Mouse (Mus musculus) neural tube, embryonic 11.5 days (tissue): ENCODE results near the gene Epha4. TPM values are rescaled to one million over a fixed set of nuclear protein-coding genes. Genes with fewer than 3 reads are reported as not detected.
A peak's percentile ranks its signal among the peaks of the same experiment; 100 is the strongest.

Source experiments
- ATAC-seq: fragments of 200-750 bp; cut with Nextera tagmentation; 2 replicates; pipeline ENCODE4 v1.8.0; 2017; ENCODE audit warnings: moderate number of reproducible peaks, mild to moderate bottlenecking, moderate TSS enrichment, moderate library complexity; ENCODE audit not compliant: insufficient read depth, low FRiP score, low TSS enrichment
- DNase-seq: peaks from one replicate; pipeline ENCODE4 v3.0.0-alpha.2; 2015; ENCODE audit warnings: low spot score
- H3K27ac ChIP-seq: fragments of 300-500 bp; sonication (generic); 2 replicates; pipeline ENCODE4 v1.5.1; 2014; ENCODE audit warnings: low read depth, mild to moderate bottlenecking, low read length
- H3K27me3 ChIP-seq: fragments of 300-500 bp; sonication (generic); 2 replicates; pipeline ENCODE4 v1.6.1; 2014; ENCODE audit warnings: mild to moderate bottlenecking, low read length, mixed read lengths; ENCODE audit not compliant: control insufficient read depth, insufficient read depth
- H3K36me3 ChIP-seq: fragments of 300-500 bp; sonication (generic); 2 replicates; pipeline ENCODE4 v1.6.1; 2014; ENCODE audit warnings: mild to moderate bottlenecking, low read length, moderate library complexity, mixed read lengths; ENCODE audit not compliant: control insufficient read depth, insufficient read depth
- H3K4me1 ChIP-seq: fragments of 300-500 bp; sonication (generic); 2 replicates; pipeline ENCODE4 v1.6.1; 2014; ENCODE audit warnings: low read length, mixed read lengths; ENCODE audit not compliant: control insufficient read depth, insufficient read depth
- H3K4me2 ChIP-seq: fragments of 300-500 bp; sonication (generic); 2 replicates; pipeline ENCODE4 v1.6.1; 2014; ENCODE audit warnings: low read depth, mild to moderate bottlenecking, moderate library complexity
- H3K4me3 ChIP-seq: fragments of 300-500 bp; sonication (generic); 2 replicates; pipeline ENCODE4 v1.5.1; 2014; ENCODE audit warnings: low read depth, low read length
- H3K9ac ChIP-seq: fragments of 300-500 bp; sonication (generic); 2 replicates; pipeline ENCODE4 v1.6.1; 2014; ENCODE audit warnings: mild to moderate bottlenecking, low read length
- H3K9me3 ChIP-seq: fragments of 300-500 bp; sonication (generic); 2 replicates; pipeline ENCODE4 v1.6.1; 2016; ENCODE audit warnings: low read length; ENCODE audit not compliant: control insufficient read depth
- WGBS: fragments of 180-500 bp; shearing (Covaris S2); extraction: QIAGEN DNeasy Blood & Tissue Kit; methylation state at CpG from one replicate; pipeline ENCODE4 v1.1.7; 2014; 5-methylcytosine and 5-hydroxymethylcytosine counted together
- polyA plus RNA-seq: library from polyadenylated mRNA; unstranded; fragments of >200 nt; fragmentation: Nextera tagmentation; extraction: Ambion mirVana; gene quantifications from 2 replicates; pipeline ENCODE4 v1.2.1, GENCODE M21; 2014

Gene Epha4
- polyA plus RNA-seq, 1 experiment from 2014 or later = 26.6 TPM

DNA sequence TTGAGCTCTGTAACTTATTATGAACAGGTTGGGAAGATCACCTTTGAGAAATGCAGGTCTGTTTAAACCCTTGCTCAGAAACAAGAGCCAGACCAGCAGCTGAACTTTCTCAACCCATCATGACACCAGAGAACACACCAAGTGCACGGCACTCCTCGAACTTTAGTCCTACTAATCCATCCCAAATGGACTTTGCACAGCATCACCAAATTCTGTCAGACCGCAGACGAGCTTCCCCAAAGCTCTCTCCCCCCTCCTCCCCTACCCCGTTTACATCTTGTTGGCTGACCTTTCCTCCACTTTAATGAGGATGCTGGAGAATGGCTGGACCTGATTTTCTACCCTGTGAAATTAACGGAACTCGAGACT lies 19.1 kb downstream of the Epha4 start:
- Histone ChIP-seq H3K9ac (no peak overlapping the region), H3K27me3 (no peaks in the 10 kb centered on the region), H3K27ac (peak overlapping the region; percentile 58; the same call in 1 of the 2 replicates), H3K36me3 (no peaks in the 10 kb centered on the region), H3K9me3 (no peaks in the 10 kb centered on the region), H3K4me1 (peaks cover 37% of the 10 kb centered on the region), H3K4me3 (no peak overlapping the region), H3K4me2 (peak overlapping the region; percentile 13; the same call in 1 of the 2 replicates)
- DNase-seq (no peak), ATAC-seq (no peak)
- WGBS = 20% methylated on average over 7 of the region's 7 CpGs

DNA sequence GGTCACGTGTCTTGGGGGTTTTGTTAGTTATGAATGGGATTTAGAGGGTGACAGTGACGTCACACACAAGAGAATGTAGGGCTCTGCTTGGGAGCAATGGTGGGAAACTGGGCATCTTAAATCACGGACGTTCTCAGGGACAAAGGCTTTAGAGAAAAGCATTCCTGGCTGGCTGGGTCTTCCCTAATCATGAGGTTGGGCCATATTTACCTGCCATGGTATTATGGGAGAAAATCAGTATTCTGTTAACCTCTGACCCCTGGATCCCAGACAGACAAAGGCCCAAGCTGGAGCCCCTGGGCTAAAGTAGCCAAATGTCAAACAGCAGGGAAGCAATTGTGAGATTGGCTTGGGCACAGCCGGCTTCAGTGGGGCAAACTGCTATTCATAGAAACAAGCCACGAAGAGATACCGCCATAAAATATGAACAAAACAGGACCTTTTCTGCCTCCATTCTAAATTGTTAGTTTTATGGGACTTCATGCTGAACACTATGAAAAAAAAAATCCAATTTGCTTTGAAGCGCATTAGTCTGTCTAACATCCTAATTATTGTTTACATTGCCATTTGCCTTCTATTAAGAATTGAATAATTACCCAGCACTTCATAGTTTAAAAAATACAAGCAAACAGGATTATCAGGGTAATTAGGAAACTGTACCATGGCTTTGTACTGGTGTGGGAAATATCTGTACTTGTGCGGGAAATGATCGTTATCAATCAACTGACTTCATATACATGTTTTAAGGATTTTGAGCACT lies 19.7 kb downstream of the Epha4 start:
- 24% methylated on average over 10 of the region's 10 CpGs for WGBS
- H3K27ac ChIP-seq = no peak overlapping the region
- no peaks in the 10 kb centered on the region for H3K36me3 ChIP-seq
- peak overlapping the region; percentile 13; the same call in 1 of the 2 replicates for H3K4me2 ChIP-seq
- no peaks in the 10 kb centered on the region for H3K9me3 ChIP-seq
- DNase-seq (peak; percentile 71), ATAC-seq (peak; percentile 63; the same call in 1 of the 2 replicates)
- H3K4me1 ChIP-seq = peaks cover 36% of the 10 kb centered on the region
- no peak overlapping the region for H3K4me3 ChIP-seq
- no peaks in the 10 kb centered on the region for H3K27me3 ChIP-seq
- H3K9ac ChIP-seq = no peak overlapping the region

GRCm38 (mm10) chr1:77493841-77494635 lies 20.9 kb downstream of the Epha4 start:
- H3K36me3 ChIP-seq = no peaks in the 10 kb centered on the region
- no peak overlapping the region for H3K9ac ChIP-seq
- ATAC-seq (no peak), DNase-seq (no peak)
- H3K4me1 ChIP-seq = peaks cover 36% of the 10 kb centered on the region
- H3K27ac ChIP-seq = no peak overlapping the region
- no peak overlapping the region for H3K4me3 ChIP-seq
- H3K27me3 ChIP-seq = no peaks in the 10 kb centered on the region
- no peaks in the 10 kb centered on the region for H3K9me3 ChIP-seq
- no peak overlapping the region for H3K4me2 ChIP-seq
- 27% methylated on average over 10 of the region's 10 CpGs for WGBS

DNA sequence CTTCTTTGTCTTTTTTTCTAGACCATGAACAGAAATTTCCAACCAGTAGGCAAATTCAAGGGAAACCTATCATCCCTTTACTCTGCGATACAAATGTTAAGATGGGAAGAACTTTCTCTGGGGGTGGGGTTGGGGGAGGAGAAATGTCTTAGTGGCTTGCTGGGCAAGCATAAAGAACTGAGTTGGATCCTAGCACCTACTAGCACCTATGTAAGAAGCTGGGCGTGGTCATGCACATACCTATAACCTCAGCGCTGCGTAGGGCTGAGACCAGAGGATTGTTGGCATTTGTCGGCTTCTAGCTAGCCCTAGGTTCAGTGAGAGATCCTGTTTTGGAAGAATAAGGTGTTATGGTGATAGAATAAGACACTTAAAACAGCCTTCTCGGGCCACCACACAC lies 24.7 kb downstream of the Epha4 start:
- peaks cover 12% of the 10 kb centered on the region for H3K4me1 ChIP-seq
- H3K4me3 ChIP-seq = no peak overlapping the region
- no peaks in the 10 kb centered on the region for H3K9me3 ChIP-seq
- H3K27ac ChIP-seq = no peak overlapping the region
- ATAC-seq = no peak
- no peak overlapping the region for H3K9ac ChIP-seq
- H3K27me3 ChIP-seq = no peaks in the 10 kb centered on the region
- H3K4me2 ChIP-seq = no peak overlapping the region
- WGBS = 87% methylated on average over 6 of the region's 6 CpGs
- no peak for DNase-seq
- no peaks in the 10 kb centered on the region for H3K36me3 ChIP-seq

- H3K4me1 ChIP-seq = peaks cover 12% of the 10 kb centered on the region
- ATAC-seq (no peak), DNase-seq (no peak)
- H3K4me3 ChIP-seq = no peak overlapping the region
- H3K27me3 ChIP-seq = no peaks in the 10 kb centered on the region
- no peak overlapping the region for H3K27ac ChIP-seq
- no peak overlapping the region for H3K4me2 ChIP-seq
- 92% methylated on average over 7 of the region's 7 CpGs for WGBS
- H3K9me3 ChIP-seq = no peaks in the 10 kb centered on the region
- no peak overlapping the region for H3K9ac ChIP-seq
- no peaks in the 10 kb centered on the region for H3K36me3 ChIP-seq
Measured at GRCm38 (mm10) chr1:77489387-77489786, 25.5 kb downstream of the Epha4 start.

DNA sequence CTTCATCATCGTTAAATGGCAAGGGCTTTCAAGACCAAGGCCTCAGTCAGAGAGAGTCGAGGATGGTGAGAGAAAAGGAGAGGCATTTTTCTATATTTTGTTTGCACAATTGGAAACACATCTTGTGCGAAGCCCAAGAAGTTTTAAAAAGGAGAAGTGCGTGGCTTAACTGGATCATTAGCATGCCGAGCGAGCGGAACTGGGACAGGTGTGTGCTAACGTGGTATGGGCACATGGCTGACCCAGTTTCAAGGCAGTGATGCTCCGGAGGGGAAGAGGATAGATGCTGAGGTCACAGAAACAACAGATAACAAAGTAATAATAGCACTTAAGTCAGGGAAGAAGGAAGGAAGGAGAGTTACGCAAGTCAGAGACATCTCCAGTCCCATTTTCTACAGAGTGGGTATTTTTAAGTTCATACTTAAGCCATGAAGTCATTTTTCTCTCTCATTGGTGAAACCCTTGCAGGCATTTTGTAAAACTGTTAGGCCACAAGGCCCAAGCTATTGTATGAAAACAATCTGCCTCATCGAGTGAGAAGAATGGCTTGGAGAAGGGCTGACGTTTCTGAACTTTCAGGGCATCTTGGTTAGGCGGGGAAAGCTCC lies 26.9 kb downstream of the Epha4 start:
- H3K4me3 ChIP-seq = no peak overlapping the region
- H3K4me1 ChIP-seq = 0 out of 2 replicates have a peak, but pooled peaks cover 2% of the 10 kb centered on the region
- no peak overlapping the region for H3K27ac ChIP-seq
- no peak overlapping the region for H3K9ac ChIP-seq
- ATAC-seq = no peak
- DNase-seq = no peak
- 76% methylated on average over 13 of the region's 13 CpGs for WGBS
- H3K9me3 ChIP-seq = no peaks in the 10 kb centered on the region
- H3K27me3 ChIP-seq = no peaks in the 10 kb centered on the region
- no peaks in the 10 kb centered on the region for H3K36me3 ChIP-seq
- H3K4me2 ChIP-seq = no peak overlapping the region

- Histone ChIP-seq H3K27ac (no peak overlapping the region), H3K36me3 (no peaks in the 10 kb centered on the region), H3K4me3 (no peak overlapping the region), H3K27me3 (no peaks in the 10 kb centered on the region), H3K9me3 (no peaks in the 10 kb centered on the region), H3K4me2 (no peak overlapping the region), H3K9ac (no peak overlapping the region), H3K4me1 (0 out of 2 replicates have a peak, but pooled peaks cover 2% of the 10 kb centered on the region)
- DNase-seq (no peak), ATAC-seq (no peak)
- WGBS = 87% methylated on average over 6 of the region's 6 CpGs
Measured at GRCm38 (mm10) chr1:77484766-77485596, 29.9 kb downstream of the Epha4 start.

DNA sequence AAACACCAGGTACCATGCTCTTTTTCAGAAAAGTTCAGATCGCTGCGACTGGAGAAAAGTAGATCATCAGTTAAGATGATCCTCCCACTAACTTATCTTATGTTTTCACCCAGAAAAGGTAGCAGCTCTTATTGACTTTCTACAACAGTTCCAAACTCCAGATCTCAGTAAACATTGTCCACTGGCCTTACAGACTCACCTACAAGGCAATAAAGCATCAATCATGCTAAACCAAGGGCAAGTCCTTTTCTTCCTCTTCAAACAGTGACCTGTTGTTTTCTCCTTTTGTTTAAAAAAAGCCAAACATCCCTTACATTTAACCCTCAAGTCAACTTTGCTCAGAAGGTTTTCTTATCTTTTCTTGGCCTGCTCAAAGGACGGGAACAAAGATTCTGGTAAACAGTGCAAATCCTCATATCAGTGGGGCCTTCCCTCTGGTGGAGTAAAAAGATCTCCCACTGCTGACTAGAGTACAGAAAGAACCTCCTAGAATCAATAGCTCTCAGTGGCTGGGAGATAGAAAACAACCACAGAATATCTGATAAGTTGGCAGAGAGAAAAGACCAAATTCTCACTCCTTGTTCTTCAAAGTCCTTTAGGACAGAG lies 39.0 kb downstream of the Epha4 start:
- Histone ChIP-seq H3K9me3 (no peaks in the 10 kb centered on the region), H3K27ac (no peak overlapping the region), H3K4me2 (no peak overlapping the region), H3K4me3 (no peak overlapping the region), H3K27me3 (no peaks in the 10 kb centered on the region), H3K4me1 (0 out of 2 replicates have a peak, but pooled peaks cover 6% of the 10 kb centered on the region), H3K36me3 (no peaks in the 10 kb centered on the region), H3K9ac (no peak overlapping the region)
- 80% methylated on average over 3 of the region's 3 CpGs for WGBS
- no peak for ATAC-seq
- DNase-seq = no peak
